Comparison of ENCODE assay signal across 11 mouse cellular contexts in genomic region chr16:34395221-34395811, GRCm38 (mm10).
DNase-seq lines count a peak whose midpoint lies in the region; ATAC-seq and TF ChIP-seq lines count a peak whose summit lies in the region.
"Had no signal": no experiment of that assay in that cellular context is flagged by ENCODE, and none has a peak within 500 bp of the region (broad histone marks: within the 10 kb centered on the region; RNA-seq: fewer than 3 reads in every experiment).

No protein-coding gene starts in this region.

- no peaks in the 10 kb centered on the region for H3K36me3 ChIP-seq in forebrain, embryonic 12.5 days (replicated peaks)
- no peaks in the 10 kb centered on the region for H3K36me3 ChIP-seq in forebrain, embryonic 11.5 days (ENCODE audit: control insufficient read depth, insufficient read depth, low read length)
- H3K36me3 ChIP-seq in lung, embryonic 14.5 days (ENCODE audit: insufficient read depth): no peaks in the 10 kb centered on the region

- no peak overlapping the region for H3K4me2 ChIP-seq in forebrain, embryonic 12.5 days
- H3K4me2 ChIP-seq in forebrain, embryonic 11.5 days (ENCODE audit: low read depth, low read length, severe bottlenecking): no peak overlapping the region
- no peak overlapping the region for H3K4me2 ChIP-seq in lung, embryonic 14.5 days

- H3K9me3 ChIP-seq in forebrain, embryonic 12.5 days: no peaks in the 10 kb centered on the region
- H3K9me3 ChIP-seq in forebrain, embryonic 11.5 days (ENCODE audit: control insufficient read depth, low read length): no peaks in the 10 kb centered on the region
- no peaks in the 10 kb centered on the region for H3K9me3 ChIP-seq in lung, embryonic 14.5 days (ENCODE audit: low read depth, low read length)

- H3K4me1 ChIP-seq in forebrain, embryonic 12.5 days: peaks cover 34% of the 10 kb centered on the region
- H3K4me1 ChIP-seq in forebrain, embryonic 11.5 days (replicated peaks; ENCODE audit: control insufficient read depth, insufficient read depth, low read length): no peaks in the 10 kb centered on the region
- no peaks in the 10 kb centered on the region for H3K4me1 ChIP-seq in lung, embryonic 14.5 days (ENCODE audit: insufficient read depth)

- H3K27ac ChIP-seq in forebrain, embryonic 12.5 days: peak overlapping the region; percentile 13; the same call in 1 of the 2 replicates
- H3K27ac ChIP-seq in forebrain, embryonic 11.5 days (ENCODE audit: low read depth, low read length): no peak overlapping the region
- no peak overlapping the region for H3K27ac ChIP-seq in lung, embryonic 14.5 days (ENCODE audit: low read depth)
- H3K27ac ChIP-seq: liver, embryonic 14.5 days had no signal

- H3K27me3 ChIP-seq in forebrain, embryonic 12.5 days: no peaks in the 10 kb centered on the region
- H3K27me3 ChIP-seq in forebrain, embryonic 11.5 days (ENCODE audit: control insufficient read depth, insufficient read depth, low read length): no peaks in the 10 kb centered on the region
- H3K27me3 ChIP-seq in lung, embryonic 14.5 days (ENCODE audit: insufficient read depth, low read length): no peaks in the 10 kb centered on the region

- ATAC-seq in forebrain, embryonic 12.5 days (ENCODE audit: low FRiP score): no peak
- ATAC-seq in forebrain, embryonic 11.5 days (replicated peaks; ENCODE audit: low FRiP score): no peak
- ATAC-seq in lung, embryonic 14.5 days (ENCODE audit: insufficient read depth): no peak

- DNase-seq in forebrain, embryonic 11.5 days (ENCODE audit: low spot score): no peak
- DNase-seq in ovary, adult 18-20 months (ENCODE audit: low spot score): peak; percentile 10
- DNase-seq in ovary, postnatal 14 days (ENCODE audit: low spot score): no peak
- peak; percentile 8 for DNase-seq in lung, embryonic 14.5 days
- DNase-seq in thymus, postnatal 10 days (ENCODE audit: low spot score in 2 of 2): no peak
- no peak for DNase-seq in spleen, postnatal 36 days (ENCODE audit: low spot score in 2 of 2)
- no peak for DNase-seq in heart, adult 11 months
- DNase-seq: gastrocnemius, postnatal 36 days; thymus, postnatal 36 days had no signal

- no peak overlapping the region for H3K4me3 ChIP-seq in forebrain, embryonic 12.5 days (replicated peaks)
- H3K4me3 ChIP-seq in forebrain, embryonic 11.5 days (ENCODE audit: low read depth, low read length): no peak overlapping the region
- no peak overlapping the region for H3K4me3 ChIP-seq in lung, embryonic 14.5 days (ENCODE audit: low read depth, low read length)

- H3K9ac ChIP-seq in forebrain, embryonic 12.5 days: no peak overlapping the region
- H3K9ac ChIP-seq in forebrain, embryonic 11.5 days (ENCODE audit: low read length): no peak overlapping the region
- no peak overlapping the region for H3K9ac ChIP-seq in lung, embryonic 14.5 days
- H3K9ac ChIP-seq: liver, embryonic 14.5 days had no signal

- TF ChIP-seq CTCF in lung, embryonic 14.5 days (IDR thresholded peaks at IDR 0.05; ENCODE audit: low read depth): no peak

Comparison
In these comparisons a context has a peak if more than half of its experiments do, and no peak if none do; other contexts are left out.
1. DNase-seq: peak in ovary, adult 18-20 months (single experiment) and lung, embryonic 14.5 days (single experiment); none in forebrain, embryonic 11.5 days (single experiment), ovary, postnatal 14 days (single experiment), thymus, postnatal 10 days (0 of 2), spleen, postnatal 36 days (0 of 2) and heart, adult 11 months (single experiment).